Mouse (Mus musculus): ENCODE data around the gene Ehd2. TPM values are rescaled to one million over a fixed set of nuclear protein-coding genes. Genes with fewer than 3 reads are reported as not detected.

Gene Ehd2
- 1 to 10 TPM; 4.6 to 5.9 (median 5.2) TPM for total RNA-seq (2022)

- DNase-seq (ENCODE audit: low spot score in 2 of 2) = no peak
Measured at GRCm38 (mm10) chr7:15967312-15967711, at the start of gene Ehd2. Gene Ehd2 (minus strand): TSS chr7:15967567.

- DNase-seq (ENCODE audit: low spot score in 2 of 2) = peak in 1 of 2 experiments; percentile 4
Measured at GRCm38 (mm10) chr7:16015384-16015783, 48.0 kb upstream of the Ehd2 start.

GRCm38 (mm10) chr7:16014521-16015175 is 47.3 kb upstream of the Ehd2 start:
- peak in 1 of 2 experiments; percentile 4 for DNase-seq (ENCODE audit: low spot score in 2 of 2)

- peak in 1 of 2 experiments; percentile 4 for DNase-seq (ENCODE audit: low spot score in 2 of 2)
Measured at GRCm38 (mm10) chr7:16013722-16014275, 46.4 kb upstream of the Ehd2 start.

GRCm38 (mm10) chr7:16012576-16013263 is 45.4 kb upstream of the Ehd2 start:
- DNase-seq (ENCODE audit: low spot score in 2 of 2) = peak in 1 of 2 experiments; percentile 10

GRCm38 (mm10) chr7:16011418-16012085 is 44.2 kb upstream of the Ehd2 start:
- peak in 1 of 2 experiments; percentile 9 for DNase-seq (ENCODE audit: low spot score in 2 of 2)

- DNase-seq (ENCODE audit: low spot score in 2 of 2) = peak in 1 of 2 experiments; percentile 4
Measured at GRCm38 (mm10) chr7:16010649-16011048, 43.3 kb upstream of the Ehd2 start.

- DNase-seq (ENCODE audit: low spot score in 2 of 2) = no peak
Measured at GRCm38 (mm10) chr7:16009636-16010035, 42.3 kb upstream of the Ehd2 start.

- no peak for DNase-seq (ENCODE audit: low spot score in 2 of 2)
Measured at GRCm38 (mm10) chr7:16005020-16005419, 37.7 kb upstream of the Ehd2 start.

- DNase-seq (ENCODE audit: low spot score in 2 of 2) = no peak
Measured at GRCm38 (mm10) chr7:16004177-16004856, 37.0 kb upstream of the Ehd2 start.

- DNase-seq (ENCODE audit: low spot score in 2 of 2) = no peak
Measured at GRCm38 (mm10) chr7:16003032-16003431, 35.7 kb upstream of the Ehd2 start.

- peak; percentile 37 to 75 for DNase-seq (ENCODE audit: low spot score in 2 of 2)
Measured at GRCm38 (mm10) chr7:16002171-16002570, 34.8 kb upstream of the Ehd2 start.

GRCm38 (mm10) chr7:16001691-16002090 is 34.3 kb upstream of the Ehd2 start:
- DNase-seq (ENCODE audit: low spot score in 2 of 2) = peak in 1 of 2 experiments; percentile 4

GRCm38 (mm10) chr7:15993789-15994188 is 26.4 kb upstream of the Ehd2 start:
- DNase-seq (ENCODE audit: low spot score in 2 of 2) = no peak

- no peak for DNase-seq (ENCODE audit: low spot score in 2 of 2)
Measured at GRCm38 (mm10) chr7:15993152-15993551, 25.8 kb upstream of the Ehd2 start.

- no peak for DNase-seq (ENCODE audit: low spot score in 2 of 2)
Measured at GRCm38 (mm10) chr7:15991764-15992163, 24.4 kb upstream of the Ehd2 start.

- peak in 1 of 2 experiments; percentile 72 for DNase-seq (ENCODE audit: low spot score in 2 of 2)
Measured at GRCm38 (mm10) chr7:15987661-15988356, 20.4 kb upstream of the Ehd2 start.

GRCm38 (mm10) chr7:15982729-15983407 is 15.5 kb upstream of the Ehd2 start:
- no peak for DNase-seq (ENCODE audit: low spot score in 2 of 2)

GRCm38 (mm10) chr7:15981538-15981937 is 14.2 kb upstream of the Ehd2 start:
- DNase-seq (ENCODE audit: low spot score in 2 of 2) = no peak

GRCm38 (mm10) chr7:15980246-15980645 is 12.9 kb upstream of the Ehd2 start:
- DNase-seq (ENCODE audit: low spot score in 2 of 2) = peak in 1 of 2 experiments; percentile 65
